Mouse (Mus musculus) 3134 (cell line): Measurements from ENCODE around the gene Hbq1a.

ENCODE experiments used
- DNase-seq: peaks from one replicate; pipeline ENCODE4 v3.0.0-alpha.2; 2011; ENCODE audit warnings: low spot score; ENCODE audit not compliant: insufficient read length; ENCODE audit errors: extremely low read depth

Hbq1a gene

GRCm38 (mm10) chr11:32316009-32316408, 16.1 kb downstream of the Hbq1a start:
- no peak for DNase-seq

GRCm38 (mm10) chr11:32320507-32321195, 20.8 kb downstream of the Hbq1a start:
- peak; percentile 25 for DNase-seq

GRCm38 (mm10) chr11:32321196-32321565, 21.3 kb downstream of the Hbq1a start:
- DNase-seq, result peak; percentile 28

GRCm38 (mm10) chr11:32324609-32325008, 24.7 kb downstream of the Hbq1a start:
- peak; percentile 76 for DNase-seq

GRCm38 (mm10) chr11:32331075-32331474, 31.2 kb downstream of the Hbq1a start:
- no peak for DNase-seq

- DNase-seq, result no peak
Observed at GRCm38 (mm10) chr11:32331861-32332260, 32.0 kb downstream of the Hbq1a start.

GRCm38 (mm10) chr11:32333235-32333634, 33.4 kb downstream of the Hbq1a start:
- no peak for DNase-seq

- peak; percentile 43 for DNase-seq
Observed at GRCm38 (mm10) chr11:32336435-32336907, 36.6 kb downstream of the Hbq1a start.

- DNase-seq, result no peak
Observed at GRCm38 (mm10) chr11:32339131-32339531, 39.3 kb downstream of the Hbq1a start.

- DNase-seq, result no peak
Observed at GRCm38 (mm10) chr11:32340476-32341473, 40.9 kb downstream of the Hbq1a start.

- peak; percentile 39 for DNase-seq
Observed at GRCm38 (mm10) chr11:32342770-32343191, 42.9 kb downstream of the Hbq1a start.

GRCm38 (mm10) chr11:32343350-32343749, 43.5 kb downstream of the Hbq1a start:
- DNase-seq, result peak; percentile 34

GRCm38 (mm10) chr11:32345504-32346297, 45.8 kb downstream of the Hbq1a start:
- DNase-seq, result peak; percentile 55

- no peak for DNase-seq
Observed at GRCm38 (mm10) chr11:32347264-32347606, 47.4 kb downstream of the Hbq1a start.

- DNase-seq, result peak; percentile 76
Observed at GRCm38 (mm10) chr11:32347607-32348432, 48.0 kb downstream of the Hbq1a start, which contains the start of gene Sh3pxd2b. Gene Sh3pxd2b (plus strand): TSS chr11:32347820.

- no peak for DNase-seq
Observed at GRCm38 (mm10) chr11:32348433-32349283, 48.8 kb downstream of the Hbq1a start.

GRCm38 (mm10) chr11:32349284-32349953, 49.5 kb downstream of the Hbq1a start:
- DNase-seq, result peak; percentile 67
